Mouse (Mus musculus) lung, adult 2 months (tissue): ENCODE data around the gene Cd2bp2.

Experiments
- CTCF ChIP-seq: fragments of 200-500 bp; IDR thresholded peaks from 2 replicates; pipeline ENCODE4 v1.5.1; 2011; ENCODE audit warnings: mild to moderate bottlenecking, low read length, control low read depth; ENCODE audit not compliant: insufficient read depth
- POLR2A ChIP-seq: fragments of 200-500 bp; IDR thresholded peaks from 2 replicates; pipeline ENCODE4 v1.6.1; 2011; ENCODE audit warnings: low read depth, mild to moderate bottlenecking, control low read depth, low read length, borderline replicate concordance; ENCODE audit errors: extremely low read depth

- TF ChIP-seq CTCF (no peak), POLR2A (no peak)
Observed at GRCm38 (mm10) chr7:127233765-127234164, 37.9 kb upstream of the Cd2bp2 start.
